Mouse (Mus musculus) 3134 (cell line): ENCODE results near the gene Vti1a.

Experiments
- DNase-seq: peaks from one replicate; pipeline ENCODE4 v3.0.0-alpha.2; 2011; ENCODE audit warnings: low spot score; ENCODE audit not compliant: insufficient read length; ENCODE audit errors: extremely low read depth

Vti1a gene

DNA sequence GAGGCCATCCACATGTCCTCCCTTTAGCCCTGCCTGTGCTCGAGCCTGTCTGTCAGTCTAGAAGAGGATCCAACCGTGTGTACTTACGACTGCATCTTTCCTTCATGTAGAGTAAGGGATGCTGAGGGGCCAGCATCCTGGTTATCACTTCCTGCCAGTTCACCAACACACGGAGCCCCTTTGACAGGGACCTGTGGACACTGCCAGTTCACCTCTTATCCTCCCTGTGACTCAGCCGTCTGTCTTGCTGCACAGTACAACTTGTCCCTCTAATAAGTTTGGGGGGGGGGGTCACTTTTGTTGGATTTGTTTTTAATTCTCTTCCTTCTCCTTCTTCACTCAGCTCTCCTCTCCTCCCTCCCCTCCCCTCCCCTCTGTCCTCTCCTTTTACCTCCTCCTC is 238.2 kb downstream of the Vti1a start:
- DNase-seq = no peak

- no peak for DNase-seq
Measured at GRCm38 (mm10) chr19:55554703-55555102, 238.6 kb downstream of the Vti1a start.

DNA sequence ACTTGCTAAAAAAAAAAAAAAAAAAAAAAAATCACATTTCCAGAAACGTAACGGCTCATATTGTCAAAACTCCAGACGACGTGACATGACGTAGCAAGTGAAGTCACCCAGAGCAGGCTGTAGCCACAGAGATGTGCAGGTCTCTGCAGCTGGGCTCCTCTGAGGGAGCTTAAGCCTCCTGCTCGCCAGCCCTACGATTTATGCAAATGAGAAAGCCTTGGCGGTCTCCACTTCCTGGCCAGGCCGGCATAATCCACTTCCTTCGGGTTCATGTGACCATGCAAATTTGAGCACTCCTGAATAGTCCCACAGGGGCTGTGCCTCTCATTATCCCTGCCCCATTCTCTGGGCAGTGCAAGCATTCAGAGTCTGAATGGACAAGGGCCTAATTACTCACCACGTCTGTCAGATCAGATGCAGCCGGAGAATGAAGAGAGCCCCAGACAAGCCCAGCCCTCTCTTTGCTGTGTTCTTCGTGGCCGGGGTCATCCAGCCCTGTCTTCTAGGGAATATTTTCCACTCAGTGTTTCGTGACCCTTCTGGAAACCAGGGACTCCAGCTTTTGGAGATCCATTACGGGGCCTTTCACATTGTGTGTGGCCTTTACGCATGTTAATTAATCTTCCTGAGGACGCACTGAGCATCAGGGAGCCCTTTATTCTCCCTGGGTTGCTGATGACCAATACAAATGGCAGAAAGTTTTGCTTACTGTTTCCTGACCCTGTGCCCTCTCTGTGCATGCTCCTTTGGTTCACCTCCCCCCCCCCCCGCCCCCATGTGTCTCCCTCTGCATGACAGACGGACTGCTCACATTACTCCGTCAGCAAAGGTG is 240.3 kb downstream of the Vti1a start:
- DNase-seq = no peak

GRCm38 (mm10) chr19:55559331-55559730 is 243.2 kb downstream of the Vti1a start:
- DNase-seq = no peak

DNA sequence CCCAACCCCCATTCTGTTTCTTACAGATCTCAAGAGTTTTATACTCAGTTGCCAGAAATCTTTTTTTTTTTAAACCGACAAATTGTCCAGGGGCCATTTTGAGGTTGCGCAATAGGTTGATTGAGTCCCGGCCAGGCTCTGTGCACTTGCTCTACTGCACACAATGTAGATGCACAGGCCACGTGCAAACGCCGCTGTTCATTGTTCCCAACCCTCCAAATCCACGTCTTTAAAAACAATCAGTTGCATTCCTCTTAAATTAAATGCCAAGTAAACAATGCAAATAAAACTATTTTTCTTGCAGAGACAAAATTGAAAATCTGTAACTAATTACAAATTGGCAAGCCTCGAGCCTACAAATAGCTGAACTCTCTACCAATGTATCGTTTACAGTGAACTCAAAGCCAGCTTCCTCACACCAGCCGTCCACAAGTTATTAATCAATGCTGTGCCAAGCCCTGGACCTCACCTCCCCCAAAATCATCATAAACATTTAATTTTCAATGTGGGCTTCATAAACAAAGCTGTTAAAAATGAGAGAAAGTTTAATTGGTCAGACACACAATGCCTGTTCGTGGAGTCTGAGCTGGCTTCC is 244.1 kb downstream of the Vti1a start:
- no peak for DNase-seq

- no peak for DNase-seq
Measured at GRCm38 (mm10) chr19:55561469-55561868, 245.4 kb downstream of the Vti1a start.

DNA sequence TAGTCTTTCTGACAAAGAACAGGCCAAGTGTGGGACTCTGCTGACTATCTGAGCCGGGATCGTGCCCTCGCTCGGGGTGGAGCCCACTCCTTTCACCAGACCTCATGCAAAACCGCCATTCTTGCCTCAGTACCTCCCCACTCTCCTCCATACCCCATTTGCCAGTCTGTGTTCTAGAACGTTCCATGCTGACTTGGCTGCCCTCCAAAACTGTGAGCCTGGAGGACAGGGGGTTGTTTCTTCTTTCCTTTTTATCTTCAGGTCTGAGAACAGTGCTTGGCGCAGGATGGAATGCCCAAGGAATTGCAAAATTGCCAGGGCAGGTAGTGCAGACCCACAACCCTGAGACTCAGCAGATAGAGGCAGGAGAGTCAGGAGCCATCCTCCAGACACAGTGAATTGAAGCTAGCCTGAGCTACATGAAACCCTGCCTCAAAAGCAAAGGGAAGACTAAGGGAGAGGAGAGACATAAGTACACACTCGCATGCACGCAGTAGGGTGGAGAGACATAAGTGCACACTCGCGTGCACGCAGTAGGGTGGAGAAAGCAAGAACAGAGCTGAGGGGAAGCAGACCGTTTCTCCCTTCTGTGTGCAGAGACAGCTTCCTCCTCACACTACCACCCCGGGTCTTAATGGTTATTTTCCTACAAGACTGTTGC is 246.5 kb downstream of the Vti1a start:
- DNase-seq = no peak

DNA sequence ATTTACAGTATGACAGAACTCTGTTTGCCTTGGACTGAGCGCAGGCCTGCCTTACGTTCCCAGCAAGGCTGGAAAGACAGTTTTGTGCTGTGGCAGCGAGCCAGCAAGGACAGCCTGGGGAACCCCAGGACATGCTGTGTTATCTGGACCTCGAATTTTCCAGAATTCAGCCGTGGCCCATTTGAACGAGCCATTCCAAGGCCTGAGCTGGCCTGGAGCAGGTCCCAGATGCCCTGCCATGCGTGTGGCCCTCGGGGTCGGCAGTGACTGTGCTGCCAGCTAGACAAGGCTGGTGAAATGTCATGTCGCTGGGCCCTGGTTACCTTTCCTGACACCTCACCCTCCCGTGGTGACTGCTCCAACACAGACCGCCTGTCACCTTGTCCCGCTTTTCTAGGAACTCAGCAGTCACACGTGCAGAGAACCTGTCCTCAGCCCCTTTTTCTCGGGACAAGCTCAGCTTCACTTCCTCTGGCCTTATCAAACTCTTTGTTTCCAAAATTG is 247.1 kb downstream of the Vti1a start:
- DNase-seq = no peak

GRCm38 (mm10) chr19:55564104-55564938 is 248.2 kb downstream of the Vti1a start:
- no peak for DNase-seq

- no peak for DNase-seq
Measured at GRCm38 (mm10) chr19:55565111-55565510, 249.0 kb downstream of the Vti1a start.

GRCm38 (mm10) chr19:55565523-55566369 is 249.7 kb downstream of the Vti1a start:
- DNase-seq = no peak

DNA sequence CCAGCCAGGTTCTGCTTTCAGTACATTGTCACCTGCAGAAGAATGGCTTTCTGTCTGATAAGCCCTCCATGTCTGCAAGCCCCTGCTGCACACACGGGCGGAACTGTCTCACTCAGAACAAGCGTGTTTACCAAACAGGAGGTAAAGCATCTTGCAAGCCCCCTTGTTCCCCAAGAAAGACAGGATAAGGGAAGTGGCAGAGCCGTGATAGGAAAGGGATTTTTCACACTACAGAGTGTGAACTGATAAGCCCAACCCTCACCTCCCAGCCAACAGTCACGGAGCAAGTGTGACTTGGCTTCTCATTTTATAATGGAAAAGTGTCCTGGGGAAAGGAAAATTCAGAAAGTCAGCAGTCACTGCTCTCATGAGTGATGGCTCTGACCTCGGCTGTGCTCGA is 253.0 kb downstream of the Vti1a start:
- DNase-seq = no peak

DNA sequence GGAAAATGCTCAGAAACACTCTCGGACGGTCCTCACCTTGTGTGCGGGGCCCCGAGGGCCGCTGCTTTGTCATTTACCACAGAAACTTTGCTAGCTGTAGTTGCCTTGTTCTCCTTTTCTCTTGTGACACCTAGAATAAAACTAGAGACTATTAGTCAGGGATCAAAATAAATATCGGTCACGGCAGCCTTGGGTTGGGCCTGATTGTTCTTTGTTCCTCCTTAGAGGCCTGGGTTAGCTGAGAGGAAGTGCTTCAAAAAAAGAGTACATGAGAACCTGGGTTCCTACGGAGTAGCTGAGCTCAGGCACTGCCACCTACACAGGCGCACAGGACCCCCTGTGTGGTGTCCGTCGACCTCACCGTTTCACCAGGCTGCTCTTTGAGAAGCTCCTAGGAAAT is 253.8 kb downstream of the Vti1a start:
- no peak for DNase-seq

GRCm38 (mm10) chr19:55570520-55571296 is 254.6 kb downstream of the Vti1a start:
- DNase-seq = no peak

- no peak for DNase-seq
Measured at GRCm38 (mm10) chr19:55571486-55571885, 255.4 kb downstream of the Vti1a start.

DNA sequence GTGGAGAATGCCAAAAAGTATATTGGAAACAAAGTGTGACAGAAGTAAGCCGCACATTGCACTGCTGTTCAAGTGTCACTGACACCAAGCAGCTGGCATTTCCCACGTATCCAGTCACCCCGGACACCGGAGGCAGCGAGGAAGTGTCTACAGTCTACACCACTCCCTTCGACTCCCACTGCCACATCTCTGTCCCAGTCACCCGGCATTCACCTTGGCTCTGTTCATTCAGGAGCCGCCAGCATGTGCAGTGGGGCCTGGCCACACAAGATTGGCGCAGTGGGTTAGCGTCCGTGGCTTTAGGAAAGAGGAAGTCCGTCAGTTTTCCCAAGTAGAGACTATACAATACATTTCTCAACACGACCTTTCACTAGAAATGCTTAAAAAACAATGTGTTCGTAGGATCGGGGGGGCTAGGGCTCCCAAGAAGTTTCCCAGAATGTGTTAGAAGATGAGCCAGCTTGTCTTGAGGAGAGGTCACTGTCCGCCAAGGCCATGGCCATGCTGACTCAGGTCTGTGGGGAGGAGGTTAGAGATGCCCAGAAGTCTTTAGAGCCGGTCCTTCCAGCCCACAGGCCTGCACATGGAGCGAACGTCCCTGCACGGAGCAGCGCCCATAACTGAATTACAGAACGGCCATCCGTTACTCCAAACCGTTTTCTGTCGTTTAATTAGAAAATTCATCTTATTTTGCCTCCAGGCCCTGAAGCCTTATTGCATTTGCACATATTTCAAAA is 261.4 kb downstream of the Vti1a start:
- DNase-seq = no peak

DNA sequence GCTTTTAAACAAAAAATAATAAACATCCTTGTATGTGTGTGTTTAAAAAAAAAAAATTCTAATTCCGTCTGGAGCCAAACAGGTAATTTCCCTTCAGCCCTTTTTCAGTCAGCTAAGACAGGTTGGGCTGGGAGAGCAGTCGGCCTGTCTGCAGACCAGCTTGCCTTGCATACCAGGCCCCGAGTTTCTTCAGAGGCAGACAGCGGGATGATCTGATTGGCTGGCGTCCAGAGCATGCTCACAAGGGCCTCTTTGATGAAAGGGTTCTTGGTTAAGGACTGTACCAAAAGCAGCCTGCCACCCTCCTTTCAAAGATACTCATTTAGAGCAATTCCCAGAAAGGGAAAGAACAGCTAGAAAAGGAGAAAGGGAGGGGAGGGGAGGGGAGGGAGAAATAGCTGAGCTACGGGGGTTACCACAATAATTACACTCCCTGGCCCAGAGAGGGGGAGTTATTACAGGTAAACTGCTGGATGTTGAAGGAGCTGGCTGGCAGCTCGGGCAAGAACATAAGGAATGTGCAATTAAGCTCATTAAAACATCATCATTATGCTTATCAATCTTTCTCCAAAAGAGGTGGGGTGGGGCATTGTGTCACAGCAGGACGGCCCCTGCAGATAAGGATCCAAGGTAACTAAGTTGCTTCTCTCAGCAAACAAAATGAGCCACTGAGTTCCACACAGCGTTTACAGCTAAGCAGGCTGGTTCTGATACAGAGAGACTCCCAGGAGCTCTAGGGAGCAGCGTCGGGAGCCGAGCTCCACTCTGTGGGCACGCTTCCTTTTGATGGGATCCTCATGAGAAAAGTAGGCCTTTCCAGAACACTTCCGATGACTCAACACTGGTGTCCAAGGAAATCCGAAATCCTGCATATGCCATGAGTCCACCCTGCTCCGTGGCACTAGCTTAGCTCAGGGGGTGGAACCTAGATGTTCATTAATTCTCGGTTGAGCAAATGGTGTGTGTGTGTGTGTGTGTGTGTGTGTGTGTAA is 262.3 kb downstream of the Vti1a start:
- DNase-seq = no peak
